Mouse (Mus musculus) thymus, adult 18-20 months (tissue): ENCODE results near the gene Pi4k2a.

Experiments
- DNase-seq, 2 experiments: peaks; one replicate each; pipeline ENCODE4 v3.0.0; 2022; ENCODE audit warnings: mixed read lengths in 2 of 2

Pi4k2a gene

GRCm38 (mm10) chr19:42167489-42167888, 77.2 kb downstream of the Pi4k2a start:
- DNase-seq = no peak

GRCm38 (mm10) chr19:42169322-42169975, 79.2 kb downstream of the Pi4k2a start:
- no peak for DNase-seq

- DNase-seq = peak; percentile 90 to 91
Measured at GRCm38 (mm10) chr19:42170025-42170969, 80.0 kb downstream of the Pi4k2a start.
